Mouse (Mus musculus) olfactory bulb, adult 2 months (tissue): ENCODE data around the gene Rasgrp2.

Experiments
- CTCF ChIP-seq: fragments of 200-500 bp; IDR thresholded peaks from 2 replicates; pipeline ENCODE4 v1.5.1; 2012; ENCODE audit warnings: low read depth, mild to moderate bottlenecking, low read length, moderate library complexity; ENCODE audit not compliant: insufficient read depth
- POLR2A ChIP-seq: fragments of 200-500 bp; IDR thresholded peaks from 2 replicates; pipeline ENCODE4 v1.6.1; 2012; ENCODE audit warnings: mild to moderate bottlenecking, low read depth, low read length, moderate library complexity; ENCODE audit not compliant: insufficient read depth

DNA sequence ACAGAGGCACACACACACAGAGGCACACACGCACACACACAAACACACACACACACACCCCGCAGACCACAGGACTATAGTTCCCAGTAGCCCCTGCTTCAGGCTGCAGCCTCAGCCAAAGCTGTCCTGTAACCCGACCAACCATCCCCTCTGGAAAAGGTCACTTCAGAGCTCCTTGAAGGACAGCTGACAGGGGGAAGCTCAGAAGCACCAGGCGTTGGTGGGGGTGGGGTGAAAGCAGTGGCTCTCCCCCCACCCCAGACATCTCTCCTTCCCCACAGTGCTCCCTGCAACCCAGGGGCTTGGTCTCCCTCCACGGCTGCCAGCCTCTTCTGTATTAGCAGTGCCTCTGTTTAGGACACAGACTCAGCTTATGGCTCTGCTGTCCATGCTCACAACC, 15.7 kb upstream of the Rasgrp2 start:
- TF ChIP-seq CTCF (no peak), POLR2A (no peak)
